Mouse (Mus musculus): ENCODE measurements around the gene Ptger4. TPM values are rescaled to one million over a fixed set of nuclear protein-coding genes. Genes with fewer than 3 reads are reported as not detected.

Ptger4 gene
- 0.17 and 0.47 TPM in 2 replicates for polyA plus RNA-seq (2012; rRNA removed)

- Histone ChIP-seq H3K4me3 (ENCODE audit: control insufficient read depth, low read depth, low read length) (peak within 1 kb of the TSS; percentile 90), H3K36me3 (ENCODE audit: control insufficient read depth, insufficient read depth, low read length) (no peaks in the 10 kb centered on the region), H3K4me1 (ENCODE audit: control insufficient read depth, insufficient read depth, low read length) (peaks cover 25% of the 10 kb centered on the region), H3K27me3 (ENCODE audit: control insufficient read depth, insufficient read depth, low read length) (no peaks in the 10 kb centered on the region), H3K27ac (ENCODE audit: control insufficient read depth, insufficient read depth, low read depth, low read length) (no peak within 1 kb of the TSS)
- TF ChIP-seq CTCF (IDR thresholded peaks at IDR 0.05; ENCODE audit: control insufficient read depth, insufficient read depth, insufficient replicate concordance, low read depth, low read length) (no peak), POLR2A (IDR thresholded peaks at IDR 0.05; ENCODE audit: control insufficient read depth, low read depth, low read length) (no peak; the same call in 1 of the 2 replicates)
These were observed at the start of gene Ptger4 for GRCm38 (mm10) chr15:5243959-5244905. Ptger4 (minus strand) TSS chr15:5244187.

DNA sequence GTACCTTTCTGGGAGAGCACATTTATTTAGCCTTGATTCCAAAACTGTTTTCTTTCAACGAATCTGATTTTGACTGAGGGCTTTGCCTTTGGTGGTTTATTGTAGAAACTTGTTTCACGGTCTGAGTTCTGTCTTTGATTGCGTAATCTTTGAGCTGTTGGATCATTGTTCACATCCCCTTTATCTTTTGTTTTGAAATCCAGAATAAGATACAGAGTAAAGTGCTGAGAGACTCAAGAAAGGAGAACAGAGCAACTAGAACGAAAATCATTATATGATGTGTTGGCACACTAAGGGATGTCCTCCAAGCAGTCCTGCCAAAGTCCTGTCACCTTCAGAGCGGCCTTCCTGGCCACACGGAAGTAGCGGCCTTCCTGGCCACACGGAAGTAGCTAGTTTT lies 44.4 kb upstream of the Ptger4 start:
- no peak overlapping the region for H3K27ac ChIP-seq (ENCODE audit: control insufficient read depth, insufficient read depth, low read depth, low read length)
- H3K4me1 ChIP-seq (ENCODE audit: control insufficient read depth, insufficient read depth, low read length), result no peaks in the 10 kb centered on the region
- H3K4me3 ChIP-seq (ENCODE audit: control insufficient read depth, low read depth, low read length), result no peak overlapping the region
- no peaks in the 10 kb centered on the region for H3K36me3 ChIP-seq (ENCODE audit: control insufficient read depth, insufficient read depth, low read length)
- TF ChIP-seq POLR2A (IDR thresholded peaks at IDR 0.05; ENCODE audit: control insufficient read depth, low read depth, low read length) (no peak), CTCF (IDR thresholded peaks at IDR 0.05; ENCODE audit: control insufficient read depth, insufficient read depth, insufficient replicate concordance, low read depth, low read length) (no peak)
- H3K27me3 ChIP-seq (ENCODE audit: control insufficient read depth, insufficient read depth, low read length), result no peaks in the 10 kb centered on the region

DNA sequence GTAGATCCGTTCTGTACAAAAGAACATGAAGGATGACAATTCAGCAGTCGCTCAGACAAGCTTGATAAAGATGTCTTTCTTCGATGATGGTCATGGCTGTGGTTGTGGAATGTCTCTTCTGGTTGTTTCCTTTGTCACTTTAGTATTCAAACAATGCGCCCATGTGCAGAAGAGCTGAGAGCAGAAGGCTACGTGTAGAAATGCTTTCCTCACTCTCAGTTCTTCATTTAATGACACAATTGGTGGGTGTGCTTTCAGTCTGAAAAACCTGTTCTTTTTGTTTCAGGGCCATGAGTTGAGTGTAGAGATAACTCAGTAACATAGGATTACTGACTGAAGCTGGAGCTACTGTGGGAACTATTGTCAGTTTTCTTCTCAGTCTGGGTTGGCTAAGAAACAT lies 43.1 kb upstream of the Ptger4 start:
- Histone ChIP-seq H3K27me3 (ENCODE audit: control insufficient read depth, insufficient read depth, low read length) (no peaks in the 10 kb centered on the region), H3K36me3 (ENCODE audit: control insufficient read depth, insufficient read depth, low read length) (no peaks in the 10 kb centered on the region), H3K27ac (ENCODE audit: control insufficient read depth, insufficient read depth, low read depth, low read length) (no peak overlapping the region), H3K4me3 (ENCODE audit: control insufficient read depth, low read depth, low read length) (no peak overlapping the region), H3K4me1 (ENCODE audit: control insufficient read depth, insufficient read depth, low read length) (no peaks in the 10 kb centered on the region)
- TF ChIP-seq POLR2A (IDR thresholded peaks at IDR 0.05; ENCODE audit: control insufficient read depth, low read depth, low read length), result no peak
- TF ChIP-seq CTCF (IDR thresholded peaks at IDR 0.05; ENCODE audit: control insufficient read depth, insufficient read depth, insufficient replicate concordance, low read depth, low read length), result no peak

DNA sequence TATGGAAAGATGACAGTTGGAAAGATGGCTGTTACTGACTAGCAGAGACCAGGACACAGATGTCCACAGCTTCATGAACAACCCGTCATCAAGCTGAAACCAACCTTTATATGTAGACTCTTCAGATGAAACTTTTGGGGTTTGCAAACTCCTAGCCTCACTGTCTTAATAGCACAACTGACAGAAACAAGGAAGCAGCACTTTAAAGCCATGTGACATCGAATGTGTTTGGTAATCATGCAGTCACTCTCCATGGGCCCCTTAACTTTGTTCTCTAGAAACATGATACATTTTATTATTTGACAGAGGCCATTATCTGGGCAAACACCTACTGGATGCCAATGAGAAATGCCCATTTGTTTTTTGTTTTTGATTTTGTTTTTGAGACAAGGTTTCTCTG lies 37.3 kb upstream of the Ptger4 start:
- H3K4me1 ChIP-seq (ENCODE audit: control insufficient read depth, insufficient read depth, low read length), result no peaks in the 10 kb centered on the region
- TF ChIP-seq CTCF (IDR thresholded peaks at IDR 0.05; ENCODE audit: control insufficient read depth, insufficient read depth, insufficient replicate concordance, low read depth, low read length) (no peak), POLR2A (IDR thresholded peaks at IDR 0.05; ENCODE audit: control insufficient read depth, low read depth, low read length) (no peak)
- no peaks in the 10 kb centered on the region for H3K36me3 ChIP-seq (ENCODE audit: control insufficient read depth, insufficient read depth, low read length)
- no peak overlapping the region for H3K4me3 ChIP-seq (ENCODE audit: control insufficient read depth, low read depth, low read length)
- H3K27me3 ChIP-seq (ENCODE audit: control insufficient read depth, insufficient read depth, low read length), result no peaks in the 10 kb centered on the region
- H3K27ac ChIP-seq (ENCODE audit: control insufficient read depth, insufficient read depth, low read depth, low read length), result no peak overlapping the region

GRCm38 (mm10) chr15:5279831-5280230 lies 35.8 kb upstream of the Ptger4 start:
- H3K27ac ChIP-seq (ENCODE audit: control insufficient read depth, insufficient read depth, low read depth, low read length), result no peak overlapping the region
- TF ChIP-seq POLR2A (IDR thresholded peaks at IDR 0.05; ENCODE audit: control insufficient read depth, low read depth, low read length), result no peak
- no peak for TF ChIP-seq CTCF (IDR thresholded peaks at IDR 0.05; ENCODE audit: control insufficient read depth, insufficient read depth, insufficient replicate concordance, low read depth, low read length)
- no peaks in the 10 kb centered on the region for H3K27me3 ChIP-seq (ENCODE audit: control insufficient read depth, insufficient read depth, low read length)
- H3K36me3 ChIP-seq (ENCODE audit: control insufficient read depth, insufficient read depth, low read length), result no peaks in the 10 kb centered on the region
- no peaks in the 10 kb centered on the region for H3K4me1 ChIP-seq (ENCODE audit: control insufficient read depth, insufficient read depth, low read length)
- H3K4me3 ChIP-seq (ENCODE audit: control insufficient read depth, low read depth, low read length), result no peak overlapping the region

DNA sequence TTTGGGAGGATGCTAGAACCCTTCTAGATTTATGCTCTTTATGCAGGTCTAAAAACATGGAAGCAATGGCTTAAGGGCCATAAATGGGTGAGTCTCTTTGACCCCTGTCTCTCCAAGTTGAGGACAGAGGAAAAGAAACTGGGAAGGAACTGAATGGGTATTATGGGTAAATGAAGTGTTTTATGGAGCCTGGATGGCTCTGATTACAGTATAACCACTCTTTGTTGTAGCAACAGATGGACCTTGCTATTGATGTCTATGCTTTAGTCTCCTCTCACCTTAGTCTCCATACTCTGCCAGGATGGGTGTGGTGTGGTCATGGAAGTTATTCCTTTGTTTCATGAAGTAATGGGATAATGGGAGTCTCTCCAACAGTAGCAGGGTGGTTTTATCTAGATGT lies 34.5 kb upstream of the Ptger4 start:
- Histone ChIP-seq H3K27me3 (ENCODE audit: control insufficient read depth, insufficient read depth, low read length) (no peaks in the 10 kb centered on the region), H3K4me1 (ENCODE audit: control insufficient read depth, insufficient read depth, low read length) (no peaks in the 10 kb centered on the region), H3K27ac (ENCODE audit: control insufficient read depth, insufficient read depth, low read depth, low read length) (no peak overlapping the region), H3K4me3 (ENCODE audit: control insufficient read depth, low read depth, low read length) (no peak overlapping the region), H3K36me3 (ENCODE audit: control insufficient read depth, insufficient read depth, low read length) (no peaks in the 10 kb centered on the region)
- TF ChIP-seq POLR2A (IDR thresholded peaks at IDR 0.05; ENCODE audit: control insufficient read depth, low read depth, low read length) (no peak), CTCF (IDR thresholded peaks at IDR 0.05; ENCODE audit: control insufficient read depth, insufficient read depth, insufficient replicate concordance, low read depth, low read length) (no peak)

- H3K4me1 ChIP-seq (ENCODE audit: control insufficient read depth, insufficient read depth, low read length), result no peaks in the 10 kb centered on the region
- H3K27ac ChIP-seq (ENCODE audit: control insufficient read depth, insufficient read depth, low read depth, low read length), result no peak overlapping the region
- TF ChIP-seq CTCF (IDR thresholded peaks at IDR 0.05; ENCODE audit: control insufficient read depth, insufficient read depth, insufficient replicate concordance, low read depth, low read length) (no peak), POLR2A (IDR thresholded peaks at IDR 0.05; ENCODE audit: control insufficient read depth, low read depth, low read length) (no peak)
- no peaks in the 10 kb centered on the region for H3K27me3 ChIP-seq (ENCODE audit: control insufficient read depth, insufficient read depth, low read length)
- no peaks in the 10 kb centered on the region for H3K36me3 ChIP-seq (ENCODE audit: control insufficient read depth, insufficient read depth, low read length)
- H3K4me3 ChIP-seq (ENCODE audit: control insufficient read depth, low read depth, low read length), result no peak overlapping the region
These were observed 30.0 kb upstream of the Ptger4 start for GRCm38 (mm10) chr15:5273981-5274380.

Data from testis, adult 2 months (tissue).